In genomic region chr17:80002385-80002852, GRCm38 (mm10) we compare ENCODE assay signal across 11 mouse cellular contexts. TPM values are rescaled to one million over a fixed set of nuclear protein-coding genes. Genes with fewer than 3 reads are reported as not detected.
DNase-seq lines count a peak whose midpoint lies in the region; ATAC-seq and TF ChIP-seq lines count a peak whose summit lies in the region.
"Had no signal": no experiment of that assay in that cellular context is flagged by ENCODE, and none has a peak within 500 bp of the region (broad histone marks: within the 10 kb centered on the region; RNA-seq: fewer than 3 reads in every experiment).

No protein-coding gene starts in this region.

- no peak overlapping the region for H3K4me3 ChIP-seq in hindbrain, postnatal 0 days (ENCODE audit: low read length)
- no peak overlapping the region for H3K4me3 ChIP-seq in hindbrain, embryonic 14.5 days (replicated peaks; ENCODE audit: low read length)
- no peak overlapping the region for H3K4me3 ChIP-seq in intestine, embryonic 14.5 days (ENCODE audit: low read depth, low read length)
- H3K4me3 ChIP-seq in stomach, postnatal 0 days (ENCODE audit: low read depth, low read length): no peak overlapping the region

- no peaks in the 10 kb centered on the region for H3K4me1 ChIP-seq in hindbrain, postnatal 0 days (ENCODE audit: insufficient read depth, low read length)
- no peaks in the 10 kb centered on the region for H3K4me1 ChIP-seq in hindbrain, embryonic 14.5 days (replicated peaks; ENCODE audit: control insufficient read depth, insufficient read depth, low read length)
- H3K4me1 ChIP-seq in intestine, embryonic 14.5 days (replicated peaks; ENCODE audit: control insufficient read depth, insufficient read depth, low read length): no peaks in the 10 kb centered on the region; the same call in 1 of the 2 replicates
- H3K4me1 ChIP-seq in stomach, postnatal 0 days (replicated peaks; ENCODE audit: control insufficient read depth, insufficient read depth): no peaks in the 10 kb centered on the region

- 65% methylated on average over 3 of the region's 3 CpGs for WGBS in hindbrain, postnatal 0 days
- WGBS in hindbrain, embryonic 14.5 days: 83% methylated on average over 3 of the region's 3 CpGs
- WGBS in intestine, embryonic 14.5 days: 51% methylated on average over 3 of the region's 3 CpGs
- WGBS in stomach, postnatal 0 days: 79% methylated on average over 3 of the region's 3 CpGs

- no peaks in the 10 kb centered on the region for H3K36me3 ChIP-seq in hindbrain, postnatal 0 days (ENCODE audit: insufficient read depth, low read length)
- no peaks in the 10 kb centered on the region for H3K36me3 ChIP-seq in hindbrain, embryonic 14.5 days (replicated peaks; ENCODE audit: control insufficient read depth, insufficient read depth)
- no peaks in the 10 kb centered on the region for H3K36me3 ChIP-seq in intestine, embryonic 14.5 days (ENCODE audit: control insufficient read depth, insufficient read depth, low read length)
- H3K36me3 ChIP-seq in stomach, postnatal 0 days (ENCODE audit: control insufficient read depth, insufficient read depth, low read length): no peaks in the 10 kb centered on the region

- ATAC-seq in hindbrain, postnatal 0 days: peak; percentile 52; the same call in 1 of the 2 replicates
- ATAC-seq in hindbrain, embryonic 14.5 days (ENCODE audit: low FRiP score): no peak
- ATAC-seq in intestine, embryonic 14.5 days (replicated peaks; ENCODE audit: low FRiP score, low TSS enrichment, low read depth): peak; percentile 75
- ATAC-seq in megakaryocyte progenitor cell, adult 5-6 weeks (replicated peaks; ENCODE audit: poor library complexity): no peak
- no peak for ATAC-seq in stomach, postnatal 0 days (ENCODE audit: low FRiP score, low TSS enrichment)
- ATAC-seq: forebrain, postnatal 0 days; Patski had no signal

- H3K9me3 ChIP-seq in hindbrain, postnatal 0 days (ENCODE audit: low read length): no peaks in the 10 kb centered on the region
- no peaks in the 10 kb centered on the region for H3K9me3 ChIP-seq in hindbrain, embryonic 14.5 days (ENCODE audit: control insufficient read depth, low read length)
- no peaks in the 10 kb centered on the region for H3K9me3 ChIP-seq in intestine, embryonic 14.5 days (ENCODE audit: control insufficient read depth, low read length)
- H3K9me3 ChIP-seq in stomach, postnatal 0 days (ENCODE audit: control insufficient read depth, low read length): no peaks in the 10 kb centered on the region

- no peak overlapping the region for H3K4me2 ChIP-seq in hindbrain, postnatal 0 days (ENCODE audit: low read depth, low read length)
- no peak overlapping the region for H3K4me2 ChIP-seq in hindbrain, embryonic 14.5 days (replicated peaks)
- H3K4me2 ChIP-seq in intestine, embryonic 14.5 days (ENCODE audit: low read length): no peak overlapping the region
- no peak overlapping the region for H3K4me2 ChIP-seq in stomach, postnatal 0 days (replicated peaks; ENCODE audit: low read depth)

- no peaks in the 10 kb centered on the region for H3K27me3 ChIP-seq in hindbrain, postnatal 0 days (ENCODE audit: insufficient read depth, low read length)
- H3K27me3 ChIP-seq in hindbrain, embryonic 14.5 days (ENCODE audit: control insufficient read depth, insufficient read depth, low read length): no peaks in the 10 kb centered on the region
- H3K27me3 ChIP-seq in intestine, embryonic 14.5 days (replicated peaks; ENCODE audit: control insufficient read depth, insufficient read depth, low read length): no peaks in the 10 kb centered on the region
- no peaks in the 10 kb centered on the region for H3K27me3 ChIP-seq in stomach, postnatal 0 days (ENCODE audit: control insufficient read depth, insufficient read depth, low read length)

- no peak for DNase-seq in hindbrain, postnatal 0 days (ENCODE audit: low spot score)
- DNase-seq in hindbrain, embryonic 14.5 days (ENCODE audit: low spot score): no peak
- peak; percentile 84 for DNase-seq in gastrocnemius, postnatal 14 days
- no peak for DNase-seq in intestine, embryonic 14.5 days (ENCODE audit: low spot score)
- DNase-seq in lung, postnatal 4 days: peak; percentile 28 to 70
- no peak for DNase-seq in stomach, postnatal 0 days (ENCODE audit: low spot score)
- DNase-seq: forebrain, postnatal 0 days; thymus, postnatal 14 days had no signal

- H3K9ac ChIP-seq in hindbrain, postnatal 0 days (replicated peaks; ENCODE audit: low read length): no peak overlapping the region
- H3K9ac ChIP-seq in hindbrain, embryonic 14.5 days: no peak overlapping the region
- H3K9ac ChIP-seq in intestine, embryonic 14.5 days (ENCODE audit: low read length): no peak overlapping the region
- no peak overlapping the region for H3K9ac ChIP-seq in stomach, postnatal 0 days (ENCODE audit: low read length)
- H3K9ac ChIP-seq: forebrain, postnatal 0 days had no signal

- intact Hi-C loops in gastrocnemius, postnatal 14 days (cut with DNase I; ENCODE audit: low total_unique reads): loop anchor here (10.0 kb wide), 1 partner anchor 108 kb away; the partner anchor contains the start of gene Atl2

- TF ChIP-seq EP300 in stomach, postnatal 0 days (optimal IDR thresholded peaks at IDR 0.05): no peak

- H3K27ac ChIP-seq in hindbrain, postnatal 0 days: no peak overlapping the region
- H3K27ac ChIP-seq in hindbrain, embryonic 14.5 days: no peak overlapping the region
- H3K27ac ChIP-seq in intestine, embryonic 14.5 days (ENCODE audit: low read depth): no peak overlapping the region
- no peak overlapping the region for H3K27ac ChIP-seq in stomach, postnatal 0 days (replicated peaks)
- H3K27ac ChIP-seq: kidney, postnatal 0 days had no signal

- no peak for TF ChIP-seq CTCF in hindbrain, postnatal 0 days (IDR thresholded peaks at IDR 0.05; ENCODE audit: low read depth)
- TF ChIP-seq CTCF in stomach, postnatal 0 days (IDR thresholded peaks at IDR 0.05; ENCODE audit: low read depth): no peak

RNA-seq across cellular contexts. Expression of gene Hnrnpll, which starts 59.7 kb away (rescaled TPM):
- total RNA-seq in hindbrain, postnatal 0 days (2014; rRNA removed): 41.8 and 52.7 TPM in 2 replicates
- polyA plus RNA-seq in hindbrain, postnatal 0 days (2015; fragmentation: Nextera tagmentation; extraction: Ambion mirVana): 40.0 and 40.2 TPM in 2 replicates
- polyA plus RNA-seq in hindbrain, embryonic 14.5 days (2014; fragmentation: Nextera tagmentation; extraction: Ambion mirVana): 62.7 and 75.2 TPM in 2 replicates
- 10 to 100 TPM; 16.7 to 17.8 TPM for total RNA-seq in gastrocnemius, postnatal 14 days (2021)
- 58.4 and 59.1 TPM in 2 replicates for polyA plus RNA-seq in intestine, embryonic 14.5 days (2014; fragmentation: Nextera tagmentation; extraction: Ambion mirVana)
- total RNA-seq in megakaryocyte progenitor cell, adult 5-6 weeks (2015): 106 and 109 TPM in 2 replicates
- 55.6 and 61.3 TPM in 2 replicates for total RNA-seq in megakaryocyte progenitor cell, adult 5-6 weeks (2017)
- 18.3 and 20.9 TPM in 2 replicates for polyA plus RNA-seq in stomach, postnatal 0 days (2015; fragmentation: Nextera tagmentation; extraction: Ambion mirVana)

Comparison
In these comparisons a context has a peak if more than half of its experiments do, and no peak if none do; other contexts are left out.
1. ATAC-seq: peak in hindbrain, postnatal 0 days (single experiment) and intestine, embryonic 14.5 days (single experiment); none in hindbrain, embryonic 14.5 days (single experiment), megakaryocyte progenitor cell, adult 5-6 weeks (single experiment) and stomach, postnatal 0 days (single experiment).
2. DNase-seq: peak in gastrocnemius, postnatal 14 days (single experiment) and lung, postnatal 4 days (2 of 2); none in hindbrain, postnatal 0 days (single experiment), hindbrain, embryonic 14.5 days (single experiment), intestine, embryonic 14.5 days (single experiment) and stomach, postnatal 0 days (single experiment).